9 mouse cellular contexts compared by ENCODE assay signal in genomic region chr3:36221743-36222682, GRCm38 (mm10). TPM values are rescaled to one million over a fixed set of nuclear protein-coding genes. Genes with fewer than 3 reads are reported as not detected.
DNase-seq lines count a peak whose midpoint lies in the region; ATAC-seq lines count a peak whose summit lies in the region.
"Had no signal": no experiment of that assay in that cellular context is flagged by ENCODE, and none has a peak within 500 bp of the region (broad histone marks: within the 10 kb centered on the region; RNA-seq: fewer than 3 reads in every experiment).

Gene Qrfpr, minus strand, starts transcription at chr3:36222313.

- peak within 1 kb of the TSS; percentile 49 for H3K4me2 ChIP-seq in embryonic facial prominence, embryonic 15.5 days (replicated peaks)

- H3K4me3 ChIP-seq in embryonic facial prominence, embryonic 15.5 days (replicated peaks) = peak within 1 kb of the TSS; percentile 29

- peaks cover 25% of the 10 kb centered on the region for H3K27me3 ChIP-seq in embryonic facial prominence, embryonic 15.5 days

- WGBS in embryonic facial prominence, embryonic 15.5 days = 7% methylated on average over 39 of the region's 39 CpGs

- DNase-seq in cerebellum, postnatal 14 days = peak; percentile 13 to 21
- no peak for DNase-seq in cerebellum, adult 11-12 months
- DNase-seq in 416B (ENCODE audit: low read depth) = peak; percentile 8
- DNase-seq in left cerebral cortex, postnatal 4 days = peak; percentile 5
- peak; percentile 56 for DNase-seq in right cerebral cortex, postnatal 10 days (ENCODE audit: low spot score in 2 of 2)
- DNase-seq in c-Kit-positive CD71-positive TER-119-positive erythroid progenitor cells, embryonic 14.5 days (ENCODE audit: low spot score) = no peak
- DNase-seq in kidney, postnatal 10 days = no peak

- no peaks in the 10 kb centered on the region for H3K36me3 ChIP-seq in embryonic facial prominence, embryonic 15.5 days

- H3K9ac ChIP-seq in embryonic facial prominence, embryonic 15.5 days = no peak within 1 kb of the TSS

- ATAC-seq in embryonic facial prominence, embryonic 15.5 days (ENCODE audit: insufficient number of reproducible peaks, low FRiP score, low TSS enrichment, low read depth) = no peak

- H3K27ac ChIP-seq in embryonic facial prominence, embryonic 15.5 days (replicated peaks) = no peak within 1 kb of the TSS

- H3K4me1 ChIP-seq in embryonic facial prominence, embryonic 15.5 days = peaks cover 4% of the 10 kb centered on the region; the same call in 1 of the 2 replicates

- H3K9me3 ChIP-seq in embryonic facial prominence, embryonic 15.5 days (replicated peaks) = no peaks in the 10 kb centered on the region

- intact Hi-C loops in left cerebral cortex, postnatal 4 days (cut with DNase I) = no loop called here

RNA-seq across cellular contexts. Expression of gene Qrfpr, which starts in this region (rescaled TPM):
- polyA plus RNA-seq in embryonic facial prominence, embryonic 15.5 days (2015; fragmentation: Nextera tagmentation; extraction: Ambion mirVana) = 0.40 and 0.64 TPM in 2 replicates
- total RNA-seq in left cerebral cortex, postnatal 4 days (2021) = under 1 TPM; 0.66 to 0.83 TPM
- polyA plus RNA-seq: small intestine, adult 2 months had no signal

Comparison
In these comparisons a context has a peak if more than half of its experiments do, and no peak if none do; other contexts are left out.
1. DNase-seq: peak in cerebellum, postnatal 14 days (2 of 2), 416B (single experiment) and right cerebral cortex, postnatal 10 days (2 of 2); none in cerebellum, adult 11-12 months (single experiment), c-Kit-positive CD71-positive TER-119-positive erythroid progenitor cells, embryonic 14.5 days (single experiment) and kidney, postnatal 10 days (single experiment).
2. Peak in DNase-seq in left cerebral cortex, postnatal 4 days; RNA of the gene not detected or under 1 TPM.